Mouse (Mus musculus) intestine, embryonic 16.5 days (tissue): ENCODE data around the gene Rsph6a. TPM values are rescaled to one million over a fixed set of nuclear protein-coding genes. Genes with fewer than 3 reads are reported as not detected.

ENCODE experiments used
- ATAC-seq: fragments of 200-750 bp; cut with Nextera tagmentation; 2 replicates; pipeline ENCODE4 v1.8.0; 2017; ENCODE audit warnings: moderate TSS enrichment, moderate library complexity
- H3K27ac ChIP-seq: fragments of 300-500 bp; sonication (generic); 2 replicates; pipeline ENCODE4 v1.5.1; 2014; ENCODE audit warnings: mild to moderate bottlenecking, low read length
- H3K27me3 ChIP-seq: fragments of 300-500 bp; sonication (generic); replicated peaks from 2 replicates; pipeline ENCODE4 v1.6.1; 2014; ENCODE audit warnings: low read length, control low read depth, mixed read lengths; ENCODE audit not compliant: control insufficient read depth, insufficient read depth
- H3K36me3 ChIP-seq: fragments of 300-500 bp; sonication (generic); 2 replicates; pipeline ENCODE4 v1.6.1; 2014; ENCODE audit warnings: low read length, control low read depth; ENCODE audit not compliant: control insufficient read depth, insufficient read depth
- H3K4me1 ChIP-seq: fragments of 300-500 bp; sonication (generic); 2 replicates; pipeline ENCODE4 v1.6.1; 2014; ENCODE audit warnings: low read length, control low read depth, mixed read lengths; ENCODE audit not compliant: control insufficient read depth, insufficient read depth
- H3K4me2 ChIP-seq: fragments of 300-500 bp; sonication (generic); 2 replicates; pipeline ENCODE4 v1.6.1; 2014; ENCODE audit warnings: low read depth, low read length, control low read depth
- H3K4me3 ChIP-seq: fragments of 300-500 bp; sonication (generic); 2 replicates; pipeline ENCODE4 v1.5.1; 2014; ENCODE audit warnings: mild to moderate bottlenecking, low read length
- H3K9ac ChIP-seq: fragments of 300-500 bp; sonication (generic); 2 replicates; pipeline ENCODE4 v1.6.1; 2014; ENCODE audit warnings: low read depth, low read length
- H3K9me3 ChIP-seq: fragments of 300-500 bp; sonication (generic); 2 replicates; pipeline ENCODE4 v1.6.1; 2016; ENCODE audit warnings: low read length, control low read depth; ENCODE audit not compliant: control insufficient read depth
- WGBS: fragments of 180-500 bp; shearing (Covaris S2); extraction: QIAGEN DNeasy Blood & Tissue Kit; methylation state at CpG from one replicate; pipeline ENCODE4 v1.1.7; 2014; 5-methylcytosine and 5-hydroxymethylcytosine counted together
- polyA plus RNA-seq: library from polyadenylated mRNA; unstranded; fragments of >200 nt; fragmentation: Nextera tagmentation; extraction: Ambion mirVana; gene quantifications from 2 replicates; pipeline ENCODE4 v1.2.1, GENCODE M21; 2015

Rsph6a gene
- polyA plus RNA-seq, 1 experiment from 2014 or later, result not detected

GRCm38 (mm10) chr7:19031641-19032040 is 22.8 kb upstream of the Rsph6a start:
- no peak overlapping the region for H3K4me2 ChIP-seq
- no peak overlapping the region for H3K4me3 ChIP-seq
- no peaks in the 10 kb centered on the region for H3K27me3 ChIP-seq
- H3K9ac ChIP-seq, result no peak overlapping the region
- H3K4me1 ChIP-seq, result no peaks in the 10 kb centered on the region
- WGBS, result 78% methylated on average over 4 of the region's 4 CpGs
- H3K36me3 ChIP-seq, result peaks cover 43% of the 10 kb centered on the region
- no peak overlapping the region for H3K27ac ChIP-seq
- H3K9me3 ChIP-seq, result no peaks in the 10 kb centered on the region
- no peak for ATAC-seq

GRCm38 (mm10) chr7:19044616-19045015 is 9.9 kb upstream of the Rsph6a start:
- H3K36me3 ChIP-seq, result peaks cover 61% of the 10 kb centered on the region

GRCm38 (mm10) chr7:19046286-19047069 is 8.0 kb upstream of the Rsph6a start:
- 89% methylated on average over 11 of the region's 11 CpGs for WGBS
- Histone ChIP-seq H3K4me1 (no peaks in the 10 kb centered on the region), H3K36me3 (peaks cover 54% of the 10 kb centered on the region), H3K9ac (no peak overlapping the region), H3K4me3 (no peak overlapping the region), H3K9me3 (no peaks in the 10 kb centered on the region), H3K27me3 (no peaks in the 10 kb centered on the region), H3K4me2 (no peak overlapping the region), H3K27ac (no peak overlapping the region)
- ATAC-seq, result no peak

More at GRCm38 (mm10) chr7:19044616-19045015, 9.9 kb upstream of the Rsph6a start:
- Histone ChIP-seq H3K4me1 (no peaks in the 10 kb centered on the region), H3K27ac (no peak overlapping the region), H3K9ac (no peak overlapping the region), H3K27me3 (no peaks in the 10 kb centered on the region), H3K4me3 (no peak overlapping the region), H3K4me2 (no peak overlapping the region), H3K9me3 (no peaks in the 10 kb centered on the region)
- ATAC-seq, result no peak
- 91% methylated on average over 6 of the region's 6 CpGs for WGBS

GRCm38 (mm10) chr7:19048006-19048527 is 6.4 kb upstream of the Rsph6a start:
- Histone ChIP-seq H3K9ac (no peak overlapping the region), H3K4me2 (no peak overlapping the region), H3K4me1 (no peaks in the 10 kb centered on the region), H3K4me3 (no peak overlapping the region), H3K27me3 (no peaks in the 10 kb centered on the region), H3K27ac (no peak overlapping the region), H3K9me3 (no peaks in the 10 kb centered on the region), H3K36me3 (peaks cover 44% of the 10 kb centered on the region)
- WGBS, result 85% methylated on average over 14 of the region's 14 CpGs
- ATAC-seq, result no peak

- peaks cover 40% of the 10 kb centered on the region for H3K36me3 ChIP-seq
Observed at GRCm38 (mm10) chr7:19049252-19049651, 5.2 kb upstream of the Rsph6a start.

GRCm38 (mm10) chr7:19050172-19050571 is 4.3 kb upstream of the Rsph6a start:
- Histone ChIP-seq H3K27ac (no peak overlapping the region), H3K4me1 (peaks cover 9% of the 10 kb centered on the region; the same call in 1 of the 2 replicates), H3K9me3 (no peaks in the 10 kb centered on the region), H3K36me3 (peaks cover 34% of the 10 kb centered on the region), H3K4me3 (no peak overlapping the region), H3K27me3 (no peaks in the 10 kb centered on the region), H3K9ac (no peak overlapping the region), H3K4me2 (no peak overlapping the region)
- ATAC-seq, result no peak
- 83% methylated on average over 8 of the region's 8 CpGs for WGBS

More at GRCm38 (mm10) chr7:19049252-19049651, 5.2 kb upstream of the Rsph6a start:
- Histone ChIP-seq H3K9ac (no peak overlapping the region), H3K27ac (no peak overlapping the region), H3K4me3 (no peak overlapping the region), H3K4me2 (no peak overlapping the region), H3K9me3 (no peaks in the 10 kb centered on the region), H3K27me3 (no peaks in the 10 kb centered on the region), H3K4me1 (0 out of 2 replicates have a peak, but pooled peaks cover 4% of the 10 kb centered on the region)
- ATAC-seq, result no peak
- WGBS, result 86% methylated on average over 5 of the region's 5 CpGs

- Histone ChIP-seq H3K36me3 (peaks cover 25% of the 10 kb centered on the region), H3K27ac (no peak overlapping the region), H3K9ac (no peak overlapping the region), H3K27me3 (no peaks in the 10 kb centered on the region), H3K4me1 (peaks cover 9% of the 10 kb centered on the region; the same call in 1 of the 2 replicates), H3K9me3 (no peaks in the 10 kb centered on the region), H3K4me2 (no peak overlapping the region), H3K4me3 (no peak overlapping the region)
- 77% methylated on average over 4 of the region's 4 CpGs for WGBS
- no peak for ATAC-seq
Observed at GRCm38 (mm10) chr7:19051161-19051560, 3.3 kb upstream of the Rsph6a start.

- peaks cover 20% of the 10 kb centered on the region for H3K36me3 ChIP-seq
- WGBS, result 86% methylated on average over 15 of the region's 15 CpGs
Observed at GRCm38 (mm10) chr7:19052345-19053135, 1.9 kb upstream of the Rsph6a start.

GRCm38 (mm10) chr7:19053136-19053532 is 1.4 kb upstream of the Rsph6a start:
- Histone ChIP-seq H3K4me2 (no peak overlapping the region), H3K4me1 (peaks cover 9% of the 10 kb centered on the region; the same call in 1 of the 2 replicates), H3K4me3 (no peak overlapping the region), H3K27ac (no peak overlapping the region), H3K27me3 (no peaks in the 10 kb centered on the region), H3K36me3 (peaks cover 16% of the 10 kb centered on the region), H3K9ac (no peak overlapping the region), H3K9me3 (no peaks in the 10 kb centered on the region)
- 87% methylated on average over 7 of the region's 7 CpGs for WGBS
- no peak for ATAC-seq

More at GRCm38 (mm10) chr7:19052345-19053135, 1.9 kb upstream of the Rsph6a start:
- Histone ChIP-seq H3K9ac (no peak overlapping the region), H3K4me2 (no peak overlapping the region), H3K4me1 (peaks cover 9% of the 10 kb centered on the region; the same call in 1 of the 2 replicates), H3K4me3 (no peak overlapping the region), H3K9me3 (no peaks in the 10 kb centered on the region), H3K27me3 (no peaks in the 10 kb centered on the region), H3K27ac (no peak overlapping the region)
- ATAC-seq, result no peak
